Mouse (Mus musculus) hindbrain, embryonic 16.5 days (tissue): Measurements from ENCODE around the gene Swap70. TPM values are rescaled to one million over a fixed set of nuclear protein-coding genes. Genes with fewer than 3 reads are reported as not detected.
"Not testable (repeated sequence)": the region's sequence is repeated elsewhere in the genome, so short reads cannot be mapped to it uniquely, and the experiment has no call there.

Source experiments
- ATAC-seq: fragments of 200-750 bp; cut with Nextera tagmentation; 2 replicates; pipeline ENCODE4 v1.8.0; 2017; ENCODE audit warnings: moderate TSS enrichment, moderate library complexity
- H3K27ac ChIP-seq: fragments of 300-500 bp; sonication (generic); 2 replicates; pipeline ENCODE4 v1.5.1; 2014; ENCODE audit warnings: low read depth, mild to moderate bottlenecking, control low read depth, low read length, moderate library complexity
- H3K27me3 ChIP-seq: fragments of 300-500 bp; sonication (generic); replicated peaks from 2 replicates; pipeline ENCODE4 v1.6.1; 2014; ENCODE audit warnings: low read length; ENCODE audit not compliant: control insufficient read depth, insufficient read depth
- H3K36me3 ChIP-seq: fragments of 300-500 bp; sonication (generic); 2 replicates; pipeline ENCODE4 v1.6.1; 2014; ENCODE audit warnings: mild to moderate bottlenecking, low read length, moderate library complexity, mixed read lengths; ENCODE audit not compliant: control insufficient read depth, insufficient read depth
- H3K4me1 ChIP-seq: fragments of 300-500 bp; sonication (generic); 2 replicates; pipeline ENCODE4 v1.6.1; 2014; ENCODE audit warnings: low read depth, low read length; ENCODE audit not compliant: control insufficient read depth, insufficient read depth
- H3K4me2 ChIP-seq: fragments of 300-500 bp; sonication (generic); 2 replicates; pipeline ENCODE4 v1.6.1; 2014; ENCODE audit warnings: mild to moderate bottlenecking, low read length, control low read depth, moderate library complexity
- H3K4me3 ChIP-seq: fragments of 300-500 bp; sonication (generic); 2 replicates; pipeline ENCODE4 v1.5.1; 2014; ENCODE audit warnings: mild to moderate bottlenecking, low read length, control low read depth, moderate library complexity
- H3K9ac ChIP-seq: fragments of 300-500 bp; sonication (generic); 2 replicates; pipeline ENCODE4 v1.6.1; 2014; ENCODE audit warnings: low read depth, mild to moderate bottlenecking, control low read depth, low read length, moderate library complexity
- H3K9me3 ChIP-seq: fragments of 300-500 bp; sonication (generic); 2 replicates; pipeline ENCODE4 v1.6.1; 2014; ENCODE audit warnings: mild to moderate bottlenecking, low read length, moderate library complexity; ENCODE audit not compliant: control insufficient read depth
- WGBS: fragments of 180-500 bp; shearing (Covaris S2); extraction: QIAGEN DNeasy Blood & Tissue Kit; methylation state at CpG from one replicate; pipeline ENCODE4 v1.1.7; 2014; 5-methylcytosine and 5-hydroxymethylcytosine counted together
- polyA plus RNA-seq: library from polyadenylated mRNA; unstranded; fragments of >200 nt; fragmentation: Nextera tagmentation; extraction: Ambion mirVana; gene quantifications from 2 replicates; pipeline ENCODE4 v1.2.1, GENCODE M21; 2015

Swap70 gene
- polyA plus RNA-seq, 1 experiment from 2014 or later: 10.6 TPM

- H3K27ac ChIP-seq: no peak overlapping the region
Observed at GRCm38 (mm10) chr7:110229967-110230366, 8.5 kb downstream of the Swap70 start.

GRCm38 (mm10) chr7:110231127-110231526 is 9.6 kb downstream of the Swap70 start:
- ATAC-seq, H3K9ac ChIP-seq, H3K9me3 ChIP-seq, H3K27ac ChIP-seq, H3K36me3 ChIP-seq, H3K4me3 ChIP-seq, H3K27me3 ChIP-seq, H3K4me2 ChIP-seq, H3K4me1 ChIP-seq: not testable (repeated sequence)
- 94% methylated on average over 10 of the region's 10 CpGs for WGBS

More at GRCm38 (mm10) chr7:110229967-110230366, 8.5 kb downstream of the Swap70 start:
- Histone ChIP-seq H3K9ac (no peak overlapping the region), H3K27me3 (no peaks in the 10 kb centered on the region), H3K4me1 (no peaks in the 10 kb centered on the region), H3K4me3 (no peak overlapping the region), H3K9me3 (no peaks in the 10 kb centered on the region), H3K4me2 (no peak overlapping the region), H3K36me3 (no peaks in the 10 kb centered on the region)
- WGBS: 83% methylated on average over 6 of the region's 6 CpGs
- no peak for ATAC-seq

- no peak overlapping the region for H3K9ac ChIP-seq
- no peak overlapping the region for H3K4me2 ChIP-seq
- no peak overlapping the region for H3K27ac ChIP-seq
- no peaks in the 10 kb centered on the region for H3K27me3 ChIP-seq
- no peak overlapping the region for H3K4me3 ChIP-seq
- H3K4me1 ChIP-seq: no peaks in the 10 kb centered on the region
- no peak for ATAC-seq
- H3K9me3 ChIP-seq: no peaks in the 10 kb centered on the region
- WGBS: 83% methylated on average over 4 of the region's 4 CpGs
- H3K36me3 ChIP-seq: no peaks in the 10 kb centered on the region
Observed at GRCm38 (mm10) chr7:110236085-110236484, 14.6 kb downstream of the Swap70 start.

- no peak for ATAC-seq
- Histone ChIP-seq H3K4me1 (no peaks in the 10 kb centered on the region), H3K9ac (no peak overlapping the region), H3K4me3 (no peak overlapping the region), H3K9me3 (no peaks in the 10 kb centered on the region), H3K4me2 (no peak overlapping the region), H3K27ac (no peak overlapping the region; the same call in 1 of the 2 replicates), H3K27me3 (no peaks in the 10 kb centered on the region), H3K36me3 (no peaks in the 10 kb centered on the region)
- WGBS: 38% methylated on average over 3 of the region's 3 CpGs
Observed at GRCm38 (mm10) chr7:110237451-110237836, 15.9 kb downstream of the Swap70 start.

- Histone ChIP-seq H3K4me3 (no peak overlapping the region), H3K27me3 (no peaks in the 10 kb centered on the region), H3K4me2 (no peak overlapping the region), H3K9me3 (no peaks in the 10 kb centered on the region), H3K4me1 (no peaks in the 10 kb centered on the region), H3K27ac (peak overlapping the region; percentile 52), H3K9ac (no peak overlapping the region), H3K36me3 (no peaks in the 10 kb centered on the region)
- ATAC-seq: peak; percentile 76
- WGBS: 49% methylated on average over 2 of the region's 2 CpGs
Observed at GRCm38 (mm10) chr7:110237837-110238451, 16.4 kb downstream of the Swap70 start.

GRCm38 (mm10) chr7:110239590-110239989 is 18.1 kb downstream of the Swap70 start:
- no peak overlapping the region for H3K4me3 ChIP-seq
- H3K36me3 ChIP-seq: no peaks in the 10 kb centered on the region
- ATAC-seq: no peak
- H3K4me1 ChIP-seq: no peaks in the 10 kb centered on the region
- no peak overlapping the region for H3K9ac ChIP-seq
- H3K27ac ChIP-seq: no peak overlapping the region
- no peaks in the 10 kb centered on the region for H3K9me3 ChIP-seq
- H3K4me2 ChIP-seq: no peak overlapping the region
- H3K27me3 ChIP-seq: no peaks in the 10 kb centered on the region
- WGBS: 82% methylated on average over 4 of the region's 4 CpGs

GRCm38 (mm10) chr7:110241472-110242289 is 20.2 kb downstream of the Swap70 start:
- Histone ChIP-seq H3K4me2 (no peak overlapping the region), H3K9me3 (no peaks in the 10 kb centered on the region), H3K27ac (no peak overlapping the region), H3K4me3 (no peak overlapping the region), H3K4me1 (no peaks in the 10 kb centered on the region), H3K9ac (no peak overlapping the region), H3K27me3 (no peaks in the 10 kb centered on the region), H3K36me3 (no peaks in the 10 kb centered on the region)
- no peak for ATAC-seq
- 68% methylated on average over 9 of the region's 9 CpGs for WGBS

- Histone ChIP-seq H3K4me3 (no peak overlapping the region), H3K27ac (no peak overlapping the region), H3K27me3 (no peaks in the 10 kb centered on the region), H3K9ac (no peak overlapping the region), H3K9me3 (no peaks in the 10 kb centered on the region), H3K36me3 (no peaks in the 10 kb centered on the region), H3K4me2 (no peak overlapping the region), H3K4me1 (no peaks in the 10 kb centered on the region)
- WGBS: 94% methylated on average over 5 of the region's 5 CpGs
- ATAC-seq: no peak
Observed at GRCm38 (mm10) chr7:110242290-110242581, 20.7 kb downstream of the Swap70 start.

GRCm38 (mm10) chr7:110245128-110245527 is 23.6 kb downstream of the Swap70 start:
- ATAC-seq: no peak
- H3K27me3 ChIP-seq: no peaks in the 10 kb centered on the region
- 89% methylated on average over 9 of the region's 9 CpGs for WGBS

More at GRCm38 (mm10) chr7:110245128-110245527, 23.6 kb downstream of the Swap70 start:
- H3K4me3 ChIP-seq: no peak overlapping the region
- no peaks in the 10 kb centered on the region for H3K9me3 ChIP-seq
- H3K4me2 ChIP-seq: no peak overlapping the region
- H3K36me3 ChIP-seq: no peaks in the 10 kb centered on the region
- no peak overlapping the region for H3K9ac ChIP-seq
- H3K27ac ChIP-seq: no peak overlapping the region
- no peaks in the 10 kb centered on the region for H3K4me1 ChIP-seq
